Mouse (Mus musculus) liver, embryonic 13.5 days (tissue): ENCODE results near the gene Thsd4. TPM values are rescaled to one million over a fixed set of nuclear protein-coding genes. Genes with fewer than 3 reads are reported as not detected.

Source experiments
- ATAC-seq: fragments of 200-750 bp; cut with Nextera tagmentation; 2 replicates; pipeline ENCODE4 v1.8.0; 2017; ENCODE audit warnings: low read depth, mild to moderate bottlenecking, moderate number of reproducible peaks, moderate library complexity
- DNase-seq: peaks from one replicate; pipeline ENCODE4 v3.0.0; 2022
- H3K27ac ChIP-seq: fragments of 300-500 bp; sonication (generic); 2 replicates; pipeline ENCODE4 v1.5.1; 2015; ENCODE audit warnings: moderate library complexity, mild to moderate bottlenecking, inconsistent platforms
- H3K27me3 ChIP-seq: fragments of 300-500 bp; sonication (generic); 2 replicates; pipeline ENCODE4 v1.6.1; 2015; ENCODE audit warnings: mild to moderate bottlenecking, inconsistent platforms
- H3K36me3 ChIP-seq: fragments of 300-500 bp; sonication (generic); 2 replicates; pipeline ENCODE4 v1.6.1; 2015; ENCODE audit warnings: mild to moderate bottlenecking, inconsistent platforms
- H3K4me1 ChIP-seq: fragments of 300-500 bp; sonication (generic); replicated peaks from 2 replicates; pipeline ENCODE4 v1.6.1; 2015; ENCODE audit warnings: inconsistent platforms
- H3K4me2 ChIP-seq: fragments of 300-500 bp; sonication (generic); 2 replicates; pipeline ENCODE4 v1.6.1; 2015; ENCODE audit warnings: inconsistent platforms, mild to moderate bottlenecking, moderate library complexity
- H3K4me3 ChIP-seq: fragments of 300-500 bp; sonication (generic); replicated peaks from 2 replicates; pipeline ENCODE4 v1.5.1; 2015; ENCODE audit warnings: mild to moderate bottlenecking, inconsistent platforms
- H3K9ac ChIP-seq: fragments of 300-500 bp; sonication (generic); 2 replicates; pipeline ENCODE4 v1.6.1; 2015; ENCODE audit warnings: mild to moderate bottlenecking, inconsistent platforms
- H3K9me3 ChIP-seq: fragments of 300-500 bp; sonication (generic); replicated peaks from 2 replicates; pipeline ENCODE4 v1.6.1; 2016; ENCODE audit warnings: inconsistent platforms
- WGBS: fragments of 180-500 bp; shearing (Covaris S2); methylation state at CpG from one replicate; pipeline ENCODE4 v1.1.7; 2015; ENCODE audit not compliant: insufficient replicate concordance; 5-methylcytosine and 5-hydroxymethylcytosine counted together
- polyA plus RNA-seq: library from polyadenylated mRNA; unstranded; fragments of >200 nt; fragmentation: Nextera tagmentation; extraction: Ambion mirVana; gene quantifications from 2 replicates; pipeline ENCODE4 v1.2.1, GENCODE M21; 2015

Gene Thsd4
- polyA plus RNA-seq, 1 experiment from 2014 or later: 1.2 TPM

GRCm38 (mm10) chr9:60008936-60009335, 512.9 kb downstream of the Thsd4 start:
- Histone ChIP-seq H3K9ac (no peak overlapping the region), H3K36me3 (no peaks in the 10 kb centered on the region), H3K4me1 (no peaks in the 10 kb centered on the region), H3K9me3 (no peaks in the 10 kb centered on the region), H3K4me3 (no peak overlapping the region), H3K27ac (no peak overlapping the region), H3K4me2 (no peak overlapping the region), H3K27me3 (no peaks in the 10 kb centered on the region)
- 54% methylated on average over 7 of the region's 7 CpGs for WGBS
- ATAC-seq (no peak; the same call in 1 of the 2 replicates), DNase-seq (no peak)

- Histone ChIP-seq H3K9ac (no peak overlapping the region), H3K4me3 (no peak overlapping the region), H3K27me3 (no peaks in the 10 kb centered on the region), H3K4me2 (no peak overlapping the region), H3K9me3 (no peaks in the 10 kb centered on the region), H3K36me3 (no peaks in the 10 kb centered on the region), H3K27ac (no peak overlapping the region), H3K4me1 (no peaks in the 10 kb centered on the region)
- ATAC-seq (no peak), DNase-seq (no peak)
- WGBS: 61% methylated on average over 8 of the region's 8 CpGs
Measured at GRCm38 (mm10) chr9:60002323-60002722, 519.5 kb downstream of the Thsd4 start.

- no peak overlapping the region for H3K4me3 ChIP-seq
- DNase-seq (no peak), ATAC-seq (no peak)
- no peaks in the 10 kb centered on the region for H3K9me3 ChIP-seq
- no peaks in the 10 kb centered on the region for H3K4me1 ChIP-seq
- H3K4me2 ChIP-seq: no peak overlapping the region
- no peaks in the 10 kb centered on the region for H3K36me3 ChIP-seq
- H3K27ac ChIP-seq: no peak overlapping the region
- no peak overlapping the region for H3K9ac ChIP-seq
- WGBS: 68% methylated on average over 3 of the region's 3 CpGs
- H3K27me3 ChIP-seq: no peaks in the 10 kb centered on the region
Measured at GRCm38 (mm10) chr9:60001444-60001843, 520.4 kb downstream of the Thsd4 start.

- no peak overlapping the region for H3K9ac ChIP-seq
- H3K36me3 ChIP-seq: no peaks in the 10 kb centered on the region
Measured at GRCm38 (mm10) chr9:59997725-59998124, 524.1 kb downstream of the Thsd4 start.

GRCm38 (mm10) chr9:59991407-59991806, 530.4 kb downstream of the Thsd4 start:
- H3K9ac ChIP-seq: no peak overlapping the region
- no peak overlapping the region for H3K4me2 ChIP-seq
- no peak overlapping the region for H3K4me3 ChIP-seq
- no peak overlapping the region for H3K27ac ChIP-seq
- no peak for DNase-seq
- no peaks in the 10 kb centered on the region for H3K27me3 ChIP-seq
- no peaks in the 10 kb centered on the region for H3K4me1 ChIP-seq
- no peaks in the 10 kb centered on the region for H3K9me3 ChIP-seq
- H3K36me3 ChIP-seq: no peaks in the 10 kb centered on the region
- no peak for ATAC-seq
- 64% methylated on average over 5 of the region's 5 CpGs for WGBS

More at GRCm38 (mm10) chr9:59997725-59998124, 524.1 kb downstream of the Thsd4 start:
- DNase-seq (no peak), ATAC-seq (no peak)
- 80% methylated on average over 4 of the region's 4 CpGs for WGBS
- Histone ChIP-seq H3K4me1 (no peaks in the 10 kb centered on the region), H3K4me3 (no peak overlapping the region), H3K27ac (no peak overlapping the region), H3K4me2 (no peak overlapping the region), H3K27me3 (no peaks in the 10 kb centered on the region), H3K9me3 (no peaks in the 10 kb centered on the region)

- Histone ChIP-seq H3K9ac (no peak overlapping the region), H3K4me2 (no peak overlapping the region), H3K27me3 (no peaks in the 10 kb centered on the region), H3K4me3 (no peak overlapping the region), H3K36me3 (no peaks in the 10 kb centered on the region), H3K4me1 (no peaks in the 10 kb centered on the region), H3K27ac (no peak overlapping the region), H3K9me3 (no peaks in the 10 kb centered on the region)
- whole genome bisulfite sequencing: 0% methylated on average over 1 of the region's 1 CpGs
- DNase-seq (peak; percentile 9), ATAC-seq (no peak)
Measured at GRCm38 (mm10) chr9:59989864-59990263, 532.0 kb downstream of the Thsd4 start.

- Histone ChIP-seq H3K9me3 (no peaks in the 10 kb centered on the region), H3K4me1 (no peaks in the 10 kb centered on the region), H3K9ac (no peak overlapping the region), H3K4me2 (no peak overlapping the region), H3K36me3 (no peaks in the 10 kb centered on the region), H3K27ac (no peak overlapping the region), H3K4me3 (no peak overlapping the region), H3K27me3 (no peaks in the 10 kb centered on the region)
- ATAC-seq (no peak), DNase-seq (no peak)
- WGBS: 64% methylated on average over 3 of the region's 3 CpGs
Measured at GRCm38 (mm10) chr9:59985900-59986572, 535.8 kb downstream of the Thsd4 start.

- WGBS: 52% methylated on average over 2 of the region's 2 CpGs
- DNase-seq: no peak
- H3K9me3 ChIP-seq: no peaks in the 10 kb centered on the region
Measured at GRCm38 (mm10) chr9:59981116-59981515, 540.7 kb downstream of the Thsd4 start.

GRCm38 (mm10) chr9:59971263-59971662, 550.6 kb downstream of the Thsd4 start:
- ATAC-seq: no peak
- Histone ChIP-seq H3K4me3 (no peak overlapping the region), H3K27me3 (no peaks in the 10 kb centered on the region), H3K27ac (no peak overlapping the region), H3K9ac (no peak overlapping the region), H3K9me3 (no peaks in the 10 kb centered on the region), H3K36me3 (no peaks in the 10 kb centered on the region), H3K4me1 (no peaks in the 10 kb centered on the region), H3K4me2 (no peak overlapping the region)
- WGBS: 57% methylated on average over 4 of the region's 4 CpGs
- DNase-seq: no peak

More at GRCm38 (mm10) chr9:59981116-59981515, 540.7 kb downstream of the Thsd4 start:
- H3K4me2 ChIP-seq: no peak overlapping the region
- no peak overlapping the region for H3K27ac ChIP-seq
- H3K36me3 ChIP-seq: no peaks in the 10 kb centered on the region
- no peaks in the 10 kb centered on the region for H3K27me3 ChIP-seq
- no peak overlapping the region for H3K4me3 ChIP-seq
- H3K4me1 ChIP-seq: no peaks in the 10 kb centered on the region
- H3K9ac ChIP-seq: no peak overlapping the region
- no peak for ATAC-seq

- no peak for ATAC-seq
- DNase-seq: peak; percentile 6
- Histone ChIP-seq H3K27me3 (no peaks in the 10 kb centered on the region; the same call in 1 of the 2 replicates), H3K9me3 (no peaks in the 10 kb centered on the region), H3K9ac (no peak overlapping the region), H3K4me3 (no peak overlapping the region), H3K27ac (no peak overlapping the region), H3K4me1 (no peaks in the 10 kb centered on the region), H3K36me3 (no peaks in the 10 kb centered on the region), H3K4me2 (no peak overlapping the region)
- WGBS: 20% methylated on average over 6 of the region's 6 CpGs
Measured at GRCm38 (mm10) chr9:59969383-59969782, 552.5 kb downstream of the Thsd4 start.

- H3K4me2 ChIP-seq: no peak overlapping the region
- no peaks in the 10 kb centered on the region for H3K36me3 ChIP-seq
- no peak overlapping the region for H3K4me3 ChIP-seq
- no peak for ATAC-seq
- no peak overlapping the region for H3K9ac ChIP-seq
- H3K9me3 ChIP-seq: no peaks in the 10 kb centered on the region
- DNase-seq: no peak
- H3K4me1 ChIP-seq: no peaks in the 10 kb centered on the region
- no peak overlapping the region for H3K27ac ChIP-seq
- no peaks in the 10 kb centered on the region; the same call in 1 of the 2 replicates for H3K27me3 ChIP-seq
- 56% methylated on average over 10 of the region's 10 CpGs for WGBS
Measured at GRCm38 (mm10) chr9:59965046-59965445, 556.8 kb downstream of the Thsd4 start.

- WGBS: 64% methylated on average over 3 of the region's 3 CpGs
- Histone ChIP-seq H3K27ac (no peak overlapping the region), H3K9ac (no peak overlapping the region), H3K36me3 (no peaks in the 10 kb centered on the region), H3K27me3 (no peaks in the 10 kb centered on the region; the same call in 1 of the 2 replicates), H3K4me2 (no peak overlapping the region), H3K4me1 (no peaks in the 10 kb centered on the region), H3K9me3 (no peaks in the 10 kb centered on the region), H3K4me3 (no peak overlapping the region)
- DNase-seq (no peak), ATAC-seq (no peak)
Measured at GRCm38 (mm10) chr9:59964367-59964766, 557.5 kb downstream of the Thsd4 start.
